Comparison of ENCODE assay signal across 10 mouse cellular contexts in the genomic region with DNA sequence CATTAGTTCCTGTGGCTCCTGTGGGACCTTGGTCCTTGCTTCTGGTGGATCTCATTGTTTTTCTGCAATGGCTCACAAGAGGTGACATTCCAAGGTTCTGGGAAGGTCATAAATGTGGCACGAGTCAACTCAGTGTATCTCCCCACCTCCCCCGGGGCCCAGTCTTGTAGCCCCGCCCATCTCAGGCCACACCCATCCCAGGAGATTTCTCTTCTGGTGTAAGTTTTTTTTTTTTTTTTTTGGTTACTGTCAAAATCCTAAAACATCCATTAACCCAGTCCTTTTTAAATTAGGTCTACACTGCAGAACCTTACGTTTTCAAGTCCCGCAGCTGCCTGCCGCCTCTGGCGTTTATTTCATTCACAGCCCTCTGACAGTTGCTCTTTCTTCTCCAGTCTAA. TPM values are rescaled to one million over a fixed set of nuclear protein-coding genes. Genes with fewer than 3 reads are reported as not detected.
A peak's percentile ranks its signal among the peaks of the same experiment; 100 is the strongest.
DNase-seq lines count a peak whose midpoint lies in the region; ATAC-seq lines count a peak whose summit lies in the region.
"Had no signal": no experiment of that assay in that cellular context is flagged by ENCODE, and none has a peak within 500 bp of the region (broad histone marks: within the 10 kb centered on the region; RNA-seq: fewer than 3 reads in every experiment).

No protein-coding gene starts in this region.

- H3K4me3 ChIP-seq in kidney, embryonic 14.5 days (ENCODE audit: low read length) = no peak overlapping the region
- H3K4me3 ChIP-seq in forebrain, embryonic 16.5 days (replicated peaks; ENCODE audit: low read length) = no peak overlapping the region

- H3K4me1 ChIP-seq in kidney, embryonic 14.5 days (ENCODE audit: control insufficient read depth, insufficient read depth, low read length) = peaks cover 7% of the 10 kb centered on the region; the same call in 1 of the 2 replicates
- peaks cover 3% of the 10 kb centered on the region for H3K4me1 ChIP-seq in forebrain, embryonic 16.5 days (replicated peaks; ENCODE audit: control insufficient read depth, insufficient read depth, low read length)

- H3K27me3 ChIP-seq in kidney, embryonic 14.5 days (ENCODE audit: control insufficient read depth, insufficient read depth, low read length) = peaks cover 36% of the 10 kb centered on the region; the same call in 1 of the 2 replicates
- peaks cover 10% of the 10 kb centered on the region for H3K27me3 ChIP-seq in forebrain, embryonic 16.5 days (replicated peaks; ENCODE audit: control insufficient read depth, insufficient read depth, low read length)

- no peak for DNase-seq in kidney, postnatal 10 days
- DNase-seq in ZHBTc4 (ENCODE audit: low read depth, low spot score) = peak; percentile 27
- DNase-seq: layer of hippocampus, adult 9-11 months; retina, postnatal 1 day had no signal

- H3K4me2 ChIP-seq in kidney, embryonic 14.5 days (replicated peaks; ENCODE audit: low read depth, low read length) = peak overlapping the region; percentile 15; the same call in 1 of the 2 replicates
- H3K4me2 ChIP-seq in forebrain, embryonic 16.5 days (ENCODE audit: low read length) = no peak overlapping the region
- H3K4me2 ChIP-seq: hindbrain, embryonic 14.5 days had no signal

- no peak overlapping the region for H3K27ac ChIP-seq in kidney, embryonic 14.5 days (ENCODE audit: low read depth, low read length)
- no peak overlapping the region for H3K27ac ChIP-seq in forebrain, embryonic 16.5 days (ENCODE audit: low read length)
- H3K27ac ChIP-seq: hindbrain, embryonic 14.5 days had no signal

- no peaks in the 10 kb centered on the region for H3K36me3 ChIP-seq in kidney, embryonic 14.5 days (ENCODE audit: control insufficient read depth, insufficient read depth, low read length)
- H3K36me3 ChIP-seq in forebrain, embryonic 16.5 days (ENCODE audit: control insufficient read depth, insufficient read depth) = no peaks in the 10 kb centered on the region

- H3K9me3 ChIP-seq in kidney, embryonic 14.5 days (ENCODE audit: control insufficient read depth, low read length) = no peaks in the 10 kb centered on the region
- H3K9me3 ChIP-seq in forebrain, embryonic 16.5 days (ENCODE audit: control insufficient read depth, low read length) = no peaks in the 10 kb centered on the region

- H3K9ac ChIP-seq in kidney, embryonic 14.5 days (ENCODE audit: low read depth, low read length) = no peak overlapping the region
- no peak overlapping the region for H3K9ac ChIP-seq in forebrain, embryonic 16.5 days (replicated peaks; ENCODE audit: low read depth, low read length)
- H3K9ac ChIP-seq: hindbrain, embryonic 14.5 days had no signal

- WGBS in kidney, embryonic 14.5 days = 17% methylated on average over 7 of the region's 7 CpGs
- WGBS in forebrain, embryonic 16.5 days = 25% methylated on average over 7 of the region's 7 CpGs

- no peak for ATAC-seq in kidney, embryonic 14.5 days (ENCODE audit: low FRiP score, low TSS enrichment)
- ATAC-seq in CD4-positive, CD25-positive, alpha-beta regulatory T cell, adult 4 months = peak; percentile 50
- ATAC-seq in megakaryocyte progenitor cell, adult 5-6 weeks (replicated peaks; ENCODE audit: poor library complexity) = peak; percentile 53; the same call in 1 of the 2 replicates
- ATAC-seq in forebrain, embryonic 16.5 days = no peak
- no peak for ATAC-seq in monocyte, adult 5-6 weeks (replicated peaks; ENCODE audit: insufficient number of reproducible peaks, low FRiP score, low TSS enrichment, poor library complexity, severe bottlenecking)

RNA-seq across cellular contexts. Expression of gene Chaf1b, which starts 51.3 kb away (rescaled TPM):
- polyA plus RNA-seq in kidney, embryonic 14.5 days (2014; fragmentation: Nextera tagmentation; extraction: Ambion mirVana) = 91.6 and 91.7 TPM in 2 replicates
- polyA plus RNA-seq in CD4-positive, CD25-positive, alpha-beta regulatory T cell, adult 4 months (2017; shearing (Covaris generic)) = 10 to 100 TPM; 15.2 to 25.6 TPM
- 38.3 and 49.3 TPM in 2 replicates for total RNA-seq in megakaryocyte progenitor cell, adult 5-6 weeks (2015)
- total RNA-seq in megakaryocyte progenitor cell, adult 5-6 weeks (2017) = 51.5 and 51.6 TPM in 2 replicates
- 36.0 and 40.4 TPM in 2 replicates for polyA plus RNA-seq in forebrain, embryonic 16.5 days (2015; fragmentation: Nextera tagmentation; extraction: Ambion mirVana)
- 3.7 to 6.2 TPM (median 5.7 TPM) in 3 replicates for total RNA-seq in monocyte, adult 5-6 weeks (2017)

Comparison
In these comparisons a context has a peak if more than half of its experiments do, and no peak if none do; other contexts are left out.
1. ATAC-seq: peak in CD4-positive, CD25-positive, alpha-beta regulatory T cell, adult 4 months (single experiment) and megakaryocyte progenitor cell, adult 5-6 weeks (single experiment); none in kidney, embryonic 14.5 days (single experiment), forebrain, embryonic 16.5 days (single experiment) and monocyte, adult 5-6 weeks (single experiment).